Mouse (Mus musculus) limb, embryonic 12.5 days (tissue): ENCODE measurements around the gene Ccdc24. TPM values are rescaled to one million over a fixed set of nuclear protein-coding genes. Genes with fewer than 3 reads are reported as not detected.

Experiments
- ATAC-seq: fragments of 200-750 bp; cut with Nextera tagmentation; 2 replicates; pipeline ENCODE4 v1.8.0; 2017; ENCODE audit warnings: low read depth, moderate TSS enrichment; ENCODE audit not compliant: insufficient number of reproducible peaks, insufficient read depth, low FRiP score, low TSS enrichment
- H3K27ac ChIP-seq: fragments of 300-500 bp; sonication (generic); 2 replicates; pipeline ENCODE4 v1.5.1; 2016; ENCODE audit warnings: mild to moderate bottlenecking, moderate library complexity
- H3K27me3 ChIP-seq: fragments of 300-500 bp; sonication (generic); 2 replicates; pipeline ENCODE4 v1.6.1; 2016; ENCODE audit warnings: mild to moderate bottlenecking, moderate library complexity
- H3K36me3 ChIP-seq: fragments of 300-500 bp; sonication (generic); 2 replicates; pipeline ENCODE4 v1.6.1; 2016; ENCODE audit warnings: mild to moderate bottlenecking, moderate library complexity
- H3K4me1 ChIP-seq: fragments of 300-500 bp; sonication (generic); replicated peaks from 2 replicates; pipeline ENCODE4 v1.6.1; 2016
- H3K4me2 ChIP-seq: fragments of 300-500 bp; sonication (generic); 2 replicates; pipeline ENCODE4 v1.6.1; 2016; ENCODE audit warnings: mild to moderate bottlenecking, moderate library complexity
- H3K4me3 ChIP-seq: fragments of 300-500 bp; sonication (generic); replicated peaks from 2 replicates; pipeline ENCODE4 v1.5.1; 2016; ENCODE audit warnings: mild to moderate bottlenecking
- H3K9ac ChIP-seq: fragments of 300-500 bp; sonication (generic); replicated peaks from 2 replicates; pipeline ENCODE4 v1.6.1; 2016; ENCODE audit warnings: mild to moderate bottlenecking, moderate library complexity
- H3K9me3 ChIP-seq: fragments of 300-500 bp; sonication (generic); 2 replicates; pipeline ENCODE4 v1.6.1; 2016; ENCODE audit warnings: mild to moderate bottlenecking, moderate library complexity
- WGBS: fragments of 180-500 bp; shearing (Covaris S2); methylation state at CpG from one replicate; pipeline ENCODE4 v1.1.7; 2016; 5-methylcytosine and 5-hydroxymethylcytosine counted together
- polyA plus RNA-seq: library from polyadenylated mRNA; unstranded; fragments of >200 nt; fragmentation: Nextera tagmentation; extraction: Ambion mirVana; gene quantifications from 2 replicates; pipeline ENCODE4 v1.2.1, GENCODE M21; 2016

The Ccdc24 gene
- polyA plus RNA-seq, 1 experiment from 2014 or later: 2.7 TPM

GRCm38 (mm10) chr4:117878703-117879102 lies 6.3 kb upstream of the Ccdc24 start:
- H3K4me2 ChIP-seq: no peak overlapping the region
- no peak overlapping the region for H3K27ac ChIP-seq
- H3K36me3 ChIP-seq: peaks cover 76% of the 10 kb centered on the region
- no peak overlapping the region for H3K9ac ChIP-seq
- H3K4me1 ChIP-seq: peaks cover 15% of the 10 kb centered on the region
- no peaks in the 10 kb centered on the region for H3K9me3 ChIP-seq
- no peak overlapping the region for H3K4me3 ChIP-seq
- no peaks in the 10 kb centered on the region for H3K27me3 ChIP-seq
- WGBS: 81% methylated on average over 5 of the region's 5 CpGs
- ATAC-seq: no peak

GRCm38 (mm10) chr4:117878301-117878700 lies 5.9 kb upstream of the Ccdc24 start:
- Histone ChIP-seq H3K4me1 (peaks cover 14% of the 10 kb centered on the region), H3K9ac (0 out of 2 replicates have a peak overlapping the region, but pooled peaks have one; percentile 0), H3K27ac (no peak overlapping the region), H3K36me3 (peaks cover 80% of the 10 kb centered on the region), H3K27me3 (no peaks in the 10 kb centered on the region), H3K4me3 (no peak overlapping the region), H3K9me3 (no peaks in the 10 kb centered on the region), H3K4me2 (no peak overlapping the region)
- 55% methylated on average over 10 of the region's 10 CpGs for WGBS
- no peak for ATAC-seq

GRCm38 (mm10) chr4:117873615-117874014 lies 1.3 kb upstream of the Ccdc24 start:
- ATAC-seq: no peak
- Histone ChIP-seq H3K27ac (no peak overlapping the region), H3K9ac (no peak overlapping the region), H3K4me1 (peaks cover 15% of the 10 kb centered on the region), H3K4me3 (no peak overlapping the region), H3K27me3 (no peaks in the 10 kb centered on the region), H3K4me2 (no peak overlapping the region), H3K36me3 (peaks cover 59% of the 10 kb centered on the region), H3K9me3 (no peaks in the 10 kb centered on the region)
- whole genome bisulfite sequencing: 93% methylated on average over 9 of the region's 9 CpGs

GRCm38 (mm10) chr4:117871787-117872186 lies 570 bp downstream of the Ccdc24 start:
- no peaks in the 10 kb centered on the region for H3K27me3 ChIP-seq
- H3K9ac ChIP-seq: no peak overlapping the region
- WGBS: 45% methylated on average over 7 of the region's 7 CpGs
- H3K4me1 ChIP-seq: peaks cover 25% of the 10 kb centered on the region
- H3K4me2 ChIP-seq: peak overlapping the region; percentile 49
- H3K27ac ChIP-seq: no peak overlapping the region
- peaks cover 42% of the 10 kb centered on the region for H3K36me3 ChIP-seq
- ATAC-seq: no peak
- H3K9me3 ChIP-seq: no peaks in the 10 kb centered on the region
- H3K4me3 ChIP-seq: no peak overlapping the region

GRCm38 (mm10) chr4:117870437-117870836 lies 1.9 kb downstream of the Ccdc24 start:
- 68% methylated on average over 1 of the region's 1 CpGs for WGBS
- Histone ChIP-seq H3K27ac (no peak overlapping the region), H3K4me2 (no peak overlapping the region), H3K4me3 (no peak overlapping the region), H3K27me3 (no peaks in the 10 kb centered on the region), H3K4me1 (peaks cover 31% of the 10 kb centered on the region), H3K36me3 (peaks cover 29% of the 10 kb centered on the region), H3K9ac (no peak overlapping the region), H3K9me3 (no peaks in the 10 kb centered on the region)
- no peak for ATAC-seq

- H3K4me1 ChIP-seq: peaks cover 31% of the 10 kb centered on the region
- H3K4me2 ChIP-seq: no peak overlapping the region
- no peak overlapping the region for H3K9ac ChIP-seq
- 66% methylated on average over 9 of the region's 9 CpGs for WGBS
- no peak overlapping the region for H3K4me3 ChIP-seq
- no peaks in the 10 kb centered on the region for H3K9me3 ChIP-seq
- no peaks in the 10 kb centered on the region for H3K27me3 ChIP-seq
- H3K27ac ChIP-seq: no peak overlapping the region
- no peak for ATAC-seq
- H3K36me3 ChIP-seq: peaks cover 27% of the 10 kb centered on the region
Observed at GRCm38 (mm10) chr4:117869317-117869716, 3.0 kb downstream of the Ccdc24 start.

GRCm38 (mm10) chr4:117867823-117868222 lies 4.5 kb downstream of the Ccdc24 start:
- 13% methylated on average over 24 of the region's 24 CpGs for WGBS
- Histone ChIP-seq H3K36me3 (peaks cover 28% of the 10 kb centered on the region), H3K9ac (0 out of 2 replicates have a peak overlapping the region, but pooled peaks have one; percentile 34), H3K4me2 (peak overlapping the region; percentile 35), H3K4me3 (no peak overlapping the region), H3K27me3 (no peaks in the 10 kb centered on the region), H3K4me1 (peaks cover 27% of the 10 kb centered on the region), H3K9me3 (no peaks in the 10 kb centered on the region), H3K27ac (no peak overlapping the region)
- no peak for ATAC-seq

- H3K4me1 ChIP-seq: peaks cover 19% of the 10 kb centered on the region
- H3K9me3 ChIP-seq: no peaks in the 10 kb centered on the region
- no peaks in the 10 kb centered on the region for H3K27me3 ChIP-seq
- H3K4me2 ChIP-seq: no peak overlapping the region
- H3K27ac ChIP-seq: no peak overlapping the region
- no peak overlapping the region; the same call in 1 of the 2 replicates for H3K9ac ChIP-seq
- 79% methylated on average over 6 of the region's 6 CpGs for WGBS
- peaks cover 36% of the 10 kb centered on the region for H3K36me3 ChIP-seq
- ATAC-seq: no peak
- no peak overlapping the region for H3K4me3 ChIP-seq
Observed at GRCm38 (mm10) chr4:117867000-117867399, 5.4 kb downstream of the Ccdc24 start.

- no peak for ATAC-seq
- H3K4me1 ChIP-seq: peaks cover 16% of the 10 kb centered on the region
- H3K9ac ChIP-seq: no peak overlapping the region
- H3K9me3 ChIP-seq: no peaks in the 10 kb centered on the region
- H3K27ac ChIP-seq: no peak overlapping the region
- no peaks in the 10 kb centered on the region for H3K27me3 ChIP-seq
- no peak overlapping the region for H3K4me2 ChIP-seq
- no peak overlapping the region for H3K4me3 ChIP-seq
- WGBS: 59% methylated on average over 9 of the region's 9 CpGs
- peaks cover 40% of the 10 kb centered on the region for H3K36me3 ChIP-seq
Observed at GRCm38 (mm10) chr4:117866083-117866482, 6.3 kb downstream of the Ccdc24 start.

- Histone ChIP-seq H3K36me3 (peaks cover 36% of the 10 kb centered on the region), H3K4me1 (peaks cover 10% of the 10 kb centered on the region), H3K27ac (no peak overlapping the region), H3K4me2 (no peak overlapping the region), H3K27me3 (no peaks in the 10 kb centered on the region), H3K4me3 (no peak overlapping the region), H3K9ac (no peak overlapping the region), H3K9me3 (no peaks in the 10 kb centered on the region)
- no peak for ATAC-seq
- 39% methylated on average over 4 of the region's 4 CpGs for WGBS
Observed at GRCm38 (mm10) chr4:117862823-117863222, 9.5 kb downstream of the Ccdc24 start.

- WGBS: 88% methylated on average over 9 of the region's 9 CpGs
- Histone ChIP-seq H3K9me3 (no peaks in the 10 kb centered on the region), H3K4me3 (no peak overlapping the region), H3K27me3 (no peaks in the 10 kb centered on the region), H3K36me3 (peaks cover 56% of the 10 kb centered on the region), H3K4me1 (peaks cover 4% of the 10 kb centered on the region; the same call in 1 of the 2 replicates), H3K27ac (no peak overlapping the region), H3K4me2 (no peak overlapping the region), H3K9ac (no peak overlapping the region)
- ATAC-seq: no peak
Observed at GRCm38 (mm10) chr4:117860570-117860969, 11.8 kb downstream of the Ccdc24 start.

GRCm38 (mm10) chr4:117858794-117859193 lies 13.6 kb downstream of the Ccdc24 start:
- Histone ChIP-seq H3K36me3 (peaks cover 42% of the 10 kb centered on the region), H3K27ac (no peak overlapping the region), H3K9me3 (no peaks in the 10 kb centered on the region), H3K9ac (no peak overlapping the region), H3K27me3 (no peaks in the 10 kb centered on the region), H3K4me3 (no peak overlapping the region), H3K4me1 (peaks cover 9% of the 10 kb centered on the region), H3K4me2 (no peak overlapping the region)
- no peak for ATAC-seq
- WGBS: 55% methylated on average over 3 of the region's 3 CpGs
